Mouse (Mus musculus) embryonic facial prominence, embryonic 15.5 days (tissue): ENCODE data around the gene Wdr61. TPM values are rescaled to one million over a fixed set of nuclear protein-coding genes. Genes with fewer than 3 reads are reported as not detected.

Source experiments
- ATAC-seq: fragments of 200-750 bp; cut with Nextera tagmentation; 2 replicates; pipeline ENCODE4 v1.8.0; 2017; ENCODE audit warnings: low read depth, moderate TSS enrichment; ENCODE audit not compliant: insufficient number of reproducible peaks, low FRiP score, low TSS enrichment
- H3K27ac ChIP-seq: fragments of 300-500 bp; sonication (generic); replicated peaks from 2 replicates; pipeline ENCODE4 v1.5.1; 2015; ENCODE audit warnings: mild to moderate bottlenecking, inconsistent platforms
- H3K27me3 ChIP-seq: fragments of 300-500 bp; sonication (generic); 2 replicates; pipeline ENCODE4 v1.6.1; 2015; ENCODE audit warnings: inconsistent platforms
- H3K36me3 ChIP-seq: fragments of 300-500 bp; sonication (generic); 2 replicates; pipeline ENCODE4 v1.6.1; 2015; ENCODE audit warnings: mild to moderate bottlenecking, inconsistent platforms
- H3K4me1 ChIP-seq: fragments of 300-500 bp; sonication (generic); 2 replicates; pipeline ENCODE4 v1.6.1; 2015; ENCODE audit warnings: inconsistent platforms
- H3K4me2 ChIP-seq: fragments of 300-500 bp; sonication (generic); replicated peaks from 2 replicates; pipeline ENCODE4 v1.6.1; 2015; ENCODE audit warnings: mild to moderate bottlenecking, inconsistent platforms
- H3K4me3 ChIP-seq: fragments of 300-500 bp; sonication (generic); replicated peaks from 2 replicates; pipeline ENCODE4 v1.5.1; 2015; ENCODE audit warnings: mild to moderate bottlenecking, inconsistent platforms
- H3K9ac ChIP-seq: fragments of 300-500 bp; sonication (generic); 2 replicates; pipeline ENCODE4 v1.6.1; 2015; ENCODE audit warnings: inconsistent platforms
- H3K9me3 ChIP-seq: fragments of 300-500 bp; sonication (generic); replicated peaks from 2 replicates; pipeline ENCODE4 v1.6.1; 2016; ENCODE audit warnings: inconsistent platforms
- WGBS: fragments of 180-500 bp; shearing (Covaris S2); methylation state at CpG from one replicate; pipeline ENCODE4 v1.1.7; 2015; 5-methylcytosine and 5-hydroxymethylcytosine counted together
- polyA plus RNA-seq: library from polyadenylated mRNA; unstranded; fragments of >200 nt; fragmentation: Nextera tagmentation; extraction: Ambion mirVana; gene quantifications from 2 replicates; pipeline ENCODE4 v1.2.1, GENCODE M21; 2015

Wdr61 gene
- 142 and 143 TPM in 2 replicates for polyA plus RNA-seq

DNA sequence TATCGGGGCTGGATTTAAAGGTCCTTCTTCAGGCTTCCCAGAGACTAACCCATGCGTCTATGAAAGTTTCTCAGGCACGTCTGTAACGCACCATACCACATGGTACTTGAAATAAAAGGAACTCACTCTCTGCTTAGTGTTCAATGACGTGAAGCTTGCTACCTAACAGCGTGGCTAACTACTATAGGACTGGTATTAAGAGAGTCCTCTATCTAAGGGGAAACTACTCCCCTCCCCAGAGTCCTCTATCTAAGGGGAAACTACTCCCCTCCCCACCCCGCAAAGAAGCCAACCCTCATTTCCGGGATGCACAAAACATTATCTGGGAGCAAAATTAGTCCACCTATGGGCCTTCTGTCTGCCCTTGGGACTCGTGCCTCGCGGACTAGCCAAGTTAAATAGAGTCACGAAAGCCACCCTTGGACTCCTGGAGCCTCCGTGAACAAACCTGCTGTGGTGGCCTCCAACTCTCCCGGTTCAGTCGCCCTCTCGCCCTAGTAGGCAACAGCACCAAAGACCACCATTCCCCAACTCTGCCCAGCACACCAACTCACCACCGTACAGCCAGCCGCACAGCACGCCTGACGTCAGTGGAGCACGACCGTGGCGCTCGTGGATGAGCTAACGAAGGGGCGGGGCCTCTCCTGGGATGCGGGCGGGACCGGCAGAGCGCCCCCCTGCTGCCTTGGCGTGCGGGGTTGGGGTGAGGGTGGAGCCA, at the start of gene Wdr61:
Gene Wdr61 (minus strand): TSS at position 599 of the 718 bp plus-strand sequence.
- Histone ChIP-seq H3K9ac (peak within 1 kb of the TSS; percentile 86), H3K27me3 (no peaks in the 10 kb centered on the region), H3K9me3 (no peaks in the 10 kb centered on the region), H3K36me3 (peaks cover 5% of the 10 kb centered on the region), H3K4me3 (peak within 1 kb of the TSS; percentile 69), H3K4me1 (peaks cover 21% of the 10 kb centered on the region), H3K27ac (peak within 1 kb of the TSS; percentile 80), H3K4me2 (peak within 1 kb of the TSS; percentile 61)
- 1% methylated on average over 32 of the region's 32 CpGs for WGBS
- ATAC-seq, result peak; percentile 97

DNA sequence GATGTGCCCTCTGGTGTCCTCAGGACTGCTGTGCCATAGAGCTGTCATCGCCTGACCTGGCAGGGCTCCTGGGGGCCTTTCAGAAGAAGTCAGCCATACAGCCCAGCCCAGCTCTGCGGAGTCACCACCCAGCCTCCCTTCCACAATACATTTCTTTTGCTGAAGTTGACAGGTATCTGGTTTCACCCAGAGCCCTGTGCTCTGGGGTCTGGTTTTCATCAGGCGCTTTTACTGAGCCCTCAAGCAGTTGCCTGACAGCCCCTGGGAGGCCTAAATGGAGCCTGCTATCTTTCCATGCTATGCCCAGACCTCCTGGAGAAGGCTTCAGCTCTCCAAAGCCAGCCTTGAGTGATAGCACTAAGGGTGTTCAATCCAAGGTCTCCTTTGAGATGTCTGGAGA, 49.7 kb upstream of the Wdr61 start:
- Histone ChIP-seq H3K9ac (no peak overlapping the region), H3K4me2 (no peak overlapping the region), H3K4me3 (no peak overlapping the region), H3K9me3 (no peaks in the 10 kb centered on the region), H3K36me3 (no peaks in the 10 kb centered on the region), H3K4me1 (peaks cover 44% of the 10 kb centered on the region), H3K27me3 (no peaks in the 10 kb centered on the region), H3K27ac (peak overlapping the region; percentile 60)
- ATAC-seq, result peak; percentile 31; the same call in 1 of the 2 replicates
- 23% methylated on average over 3 of the region's 3 CpGs for WGBS

DNA sequence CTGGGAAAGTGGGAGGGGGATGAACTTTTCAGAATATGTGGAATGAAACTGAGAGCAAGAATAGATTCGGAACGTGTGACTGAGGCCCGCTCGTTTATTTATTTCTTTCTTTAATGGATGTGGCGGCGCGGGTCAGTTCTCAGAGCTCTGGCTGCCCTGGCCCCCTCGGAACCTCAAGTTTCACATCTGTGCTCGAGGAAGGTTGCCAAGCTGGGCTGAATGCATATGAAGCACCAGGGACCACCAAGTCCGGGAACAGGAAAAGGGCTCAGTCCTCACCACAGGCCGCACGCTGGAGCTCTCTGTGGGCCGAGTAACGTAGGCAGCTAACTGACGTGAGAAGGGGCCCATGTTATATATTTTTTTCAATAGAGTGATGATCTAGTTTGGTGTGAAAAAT, 48.2 kb upstream of the Wdr61 start:
- peak overlapping the region; percentile 75 for H3K27ac ChIP-seq
- H3K4me2 ChIP-seq, result 0 out of 2 replicates have a peak overlapping the region, but pooled peaks have one; percentile 15
- ATAC-seq, result no peak
- H3K4me1 ChIP-seq, result peaks cover 37% of the 10 kb centered on the region
- no peak overlapping the region for H3K4me3 ChIP-seq
- no peaks in the 10 kb centered on the region for H3K27me3 ChIP-seq
- H3K9me3 ChIP-seq, result no peaks in the 10 kb centered on the region
- no peak overlapping the region for H3K9ac ChIP-seq
- H3K36me3 ChIP-seq, result no peaks in the 10 kb centered on the region
- WGBS, result 40% methylated on average over 15 of the region's 15 CpGs

DNA sequence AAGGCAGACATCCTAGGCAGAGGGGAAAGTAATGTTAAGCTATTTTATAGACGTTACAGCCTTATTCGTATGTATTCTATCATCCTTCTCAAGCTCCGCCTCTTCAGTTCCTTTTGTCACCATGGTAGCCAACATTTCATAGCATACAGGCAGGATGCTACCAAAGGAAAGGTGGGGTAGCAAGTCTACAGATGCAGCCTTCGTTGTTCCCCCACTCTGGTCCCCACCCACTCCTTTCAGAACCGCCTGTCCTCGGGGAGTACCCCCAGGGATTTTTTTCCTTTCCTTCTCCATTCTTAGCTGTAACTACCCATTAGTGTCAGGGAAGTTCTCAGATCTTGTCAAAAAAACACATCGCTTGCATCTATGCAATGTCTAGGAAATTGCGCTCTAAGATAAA, 45.0 kb upstream of the Wdr61 start:
- no peak overlapping the region for H3K9ac ChIP-seq
- no peaks in the 10 kb centered on the region for H3K27me3 ChIP-seq
- H3K4me1 ChIP-seq, result peaks cover 19% of the 10 kb centered on the region
- no peak for ATAC-seq
- no peak overlapping the region for H3K4me3 ChIP-seq
- no peak overlapping the region for H3K4me2 ChIP-seq
- no peak overlapping the region for H3K27ac ChIP-seq
- H3K36me3 ChIP-seq, result no peaks in the 10 kb centered on the region
- H3K9me3 ChIP-seq, result no peaks in the 10 kb centered on the region
- 68% methylated on average over 8 of the region's 8 CpGs for WGBS

DNA sequence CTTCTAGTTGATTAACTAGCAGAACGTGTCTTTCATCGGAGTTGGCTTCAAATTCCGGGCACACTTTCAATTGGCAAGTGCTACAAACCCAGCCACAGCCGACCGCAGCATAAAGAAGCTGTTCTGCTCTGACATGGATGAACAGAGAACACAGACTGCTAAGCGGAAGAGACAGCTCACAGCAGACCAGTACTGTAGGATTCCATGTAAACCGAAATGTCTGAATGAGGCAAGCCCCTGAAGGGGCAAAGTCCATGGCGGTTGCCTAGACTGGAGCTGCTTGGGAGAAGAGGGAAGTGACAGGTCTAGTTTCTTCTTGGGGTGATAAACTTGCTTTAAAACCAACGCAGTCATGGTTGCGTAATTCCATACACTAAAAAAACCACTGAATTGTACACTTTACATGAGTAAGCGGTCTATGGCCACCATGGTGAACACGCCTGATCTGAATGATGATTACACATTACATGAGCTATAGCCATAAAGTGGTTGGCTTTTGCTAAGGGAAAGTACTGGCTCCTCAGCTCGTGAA, 42.2 kb upstream of the Wdr61 start:
- no peaks in the 10 kb centered on the region for H3K9me3 ChIP-seq
- H3K4me2 ChIP-seq, result no peak overlapping the region
- H3K36me3 ChIP-seq, result 0 out of 2 replicates have a peak, but pooled peaks cover 3% of the 10 kb centered on the region
- H3K27me3 ChIP-seq, result no peaks in the 10 kb centered on the region
- 76% methylated on average over 13 of the region's 13 CpGs for WGBS
- H3K27ac ChIP-seq, result no peak overlapping the region
- no peak overlapping the region for H3K4me3 ChIP-seq
- H3K9ac ChIP-seq, result no peak overlapping the region
- peak; percentile 77 for ATAC-seq
- no peaks in the 10 kb centered on the region for H3K4me1 ChIP-seq

- Histone ChIP-seq H3K4me2 (no peak overlapping the region), H3K27ac (no peak overlapping the region), H3K4me1 (peaks cover 11% of the 10 kb centered on the region), H3K9me3 (no peaks in the 10 kb centered on the region), H3K9ac (no peak overlapping the region), H3K27me3 (peaks cover 10% of the 10 kb centered on the region), H3K4me3 (no peak overlapping the region), H3K36me3 (0 out of 2 replicates have a peak, but pooled peaks cover 3% of the 10 kb centered on the region)
- WGBS, result 36% methylated on average over 11 of the region's 11 CpGs
- no peak for ATAC-seq
Measured at GRCm38 (mm10) chr9:54770140-54770780, 35.9 kb upstream of the Wdr61 start.

- Histone ChIP-seq H3K4me3 (peak overlapping the region; percentile 51), H3K27ac (no peak overlapping the region), H3K4me2 (peak overlapping the region; percentile 89), H3K9me3 (no peaks in the 10 kb centered on the region), H3K27me3 (peaks cover 39% of the 10 kb centered on the region), H3K4me1 (peaks cover 24% of the 10 kb centered on the region), H3K9ac (peak overlapping the region; percentile 24), H3K36me3 (no peaks in the 10 kb centered on the region)
- 1% methylated on average over 41 of the region's 41 CpGs for whole genome bisulfite sequencing
- no peak for ATAC-seq
Measured at GRCm38 (mm10) chr9:54765336-54766085, 31.2 kb upstream of the Wdr61 start.

- H3K9ac ChIP-seq, result peak within 1 kb of the TSS; percentile 24
Measured at GRCm38 (mm10) chr9:54764561-54765217, 30.4 kb upstream of the Wdr61 start, which contains the start of gene Crabp1. Gene Crabp1, plus strand, starts transcription at chr9:54764748.

GRCm38 (mm10) chr9:54764091-54764490, 29.8 kb upstream of the Wdr61 start:
- Histone ChIP-seq H3K4me3 (peak overlapping the region; percentile 51), H3K4me1 (peaks cover 20% of the 10 kb centered on the region), H3K9ac (no peak overlapping the region), H3K27me3 (peaks cover 34% of the 10 kb centered on the region), H3K36me3 (no peaks in the 10 kb centered on the region), H3K4me2 (peak overlapping the region; percentile 89), H3K27ac (no peak overlapping the region), H3K9me3 (no peaks in the 10 kb centered on the region)
- 18% methylated on average over 12 of the region's 12 CpGs for WGBS
- ATAC-seq, result no peak

More at GRCm38 (mm10) chr9:54764561-54765217, 30.4 kb upstream of the Wdr61 start, which contains the start of gene Crabp1:
- Histone ChIP-seq H3K4me1 (peaks cover 20% of the 10 kb centered on the region), H3K27me3 (peaks cover 37% of the 10 kb centered on the region), H3K27ac (no peak within 1 kb of the TSS), H3K36me3 (no peaks in the 10 kb centered on the region), H3K4me2 (peak within 1 kb of the TSS; percentile 89), H3K4me3 (peak within 1 kb of the TSS; percentile 51), H3K9me3 (no peaks in the 10 kb centered on the region)
- under 1% methylated on average over 41 of the region's 45 CpGs for WGBS
- peak; percentile 84 for ATAC-seq

GRCm38 (mm10) chr9:54759592-54759991, 25.3 kb upstream of the Wdr61 start:
- no peak overlapping the region for H3K27ac ChIP-seq
- H3K4me1 ChIP-seq, result peaks cover 6% of the 10 kb centered on the region
- no peak overlapping the region for H3K4me2 ChIP-seq
- ATAC-seq, result no peak
- H3K9me3 ChIP-seq, result no peaks in the 10 kb centered on the region
- no peak overlapping the region for H3K4me3 ChIP-seq
- peaks cover 23% of the 10 kb centered on the region for H3K27me3 ChIP-seq
- H3K9ac ChIP-seq, result no peak overlapping the region
- WGBS, result 26% methylated on average over 6 of the region's 6 CpGs
- H3K36me3 ChIP-seq, result no peaks in the 10 kb centered on the region
